Mouse (Mus musculus) neural tube, embryonic 12.5 days (tissue): ENCODE measurements at regions not wholly inside any gene's neighbourhood (a gene's known extent, or its start where the extent isn't known, plus 50 kb on each side); places are given as distances from the start of the nearest gene placed in this dataset.
A peak's percentile ranks its signal among the peaks of the same experiment; 100 is the strongest.

ENCODE experiments used
- ATAC-seq: fragments of 200-750 bp; cut with Nextera tagmentation; 2 replicates; pipeline ENCODE4 v1.8.0; 2017; ENCODE audit warnings: low read depth, mild to moderate bottlenecking, moderate TSS enrichment, moderate library complexity; ENCODE audit not compliant: low FRiP score
- H3K27ac ChIP-seq: fragments of 300-500 bp; sonication (generic); 2 replicates; pipeline ENCODE4 v1.5.1; 2016
- H3K27me3 ChIP-seq: fragments of 300-500 bp; sonication (generic); replicated peaks from 2 replicates; pipeline ENCODE4 v1.6.1; 2016; ENCODE audit warnings: mild to moderate bottlenecking
- H3K36me3 ChIP-seq: fragments of 300-500 bp; sonication (generic); 2 replicates; pipeline ENCODE4 v1.6.1; 2016; ENCODE audit warnings: mild to moderate bottlenecking
- H3K4me1 ChIP-seq: fragments of 300-500 bp; sonication (generic); 2 replicates; pipeline ENCODE4 v1.6.1; 2016
- H3K4me2 ChIP-seq: fragments of 300-500 bp; sonication (generic); replicated peaks from 2 replicates; pipeline ENCODE4 v1.6.1; 2016; ENCODE audit warnings: mild to moderate bottlenecking
- H3K4me3 ChIP-seq: fragments of 300-500 bp; sonication (generic); 2 replicates; pipeline ENCODE4 v1.5.1; 2016
- H3K9ac ChIP-seq: fragments of 300-500 bp; sonication (generic); 2 replicates; pipeline ENCODE4 v1.6.1; 2016; ENCODE audit warnings: mild to moderate bottlenecking
- H3K9me3 ChIP-seq: fragments of 300-500 bp; sonication (generic); 2 replicates; pipeline ENCODE4 v1.6.1; 2016; ENCODE audit warnings: mild to moderate bottlenecking
- WGBS: fragments of 180-500 bp; shearing (Covaris S2); methylation state at CpG from one replicate; pipeline ENCODE4 v1.1.7; 2016; 5-methylcytosine and 5-hydroxymethylcytosine counted together

- Histone ChIP-seq H3K4me1 (no peaks in the 10 kb centered on the region), H3K9me3 (no peaks in the 10 kb centered on the region), H3K4me3 (no peak overlapping the region), H3K4me2 (no peak overlapping the region), H3K27me3 (no peaks in the 10 kb centered on the region), H3K9ac (no peak overlapping the region), H3K36me3 (no peaks in the 10 kb centered on the region), H3K27ac (no peak overlapping the region)
- WGBS = 89% methylated on average over 6 of the region's 6 CpGs
- ATAC-seq = no peak
Observed at GRCm38 (mm10) chr13:92940610-92941009, 96.0 kb downstream of the Mtx3 start.

GRCm38 (mm10) chr13:92948560-92948959, 104.0 kb downstream of the Mtx3 start:
- no peaks in the 10 kb centered on the region for H3K4me1 ChIP-seq
- no peak for ATAC-seq
- no peaks in the 10 kb centered on the region for H3K27me3 ChIP-seq
- WGBS = 74% methylated on average over 2 of the region's 2 CpGs
- H3K4me2 ChIP-seq = no peak overlapping the region
- no peaks in the 10 kb centered on the region for H3K9me3 ChIP-seq
- no peak overlapping the region for H3K4me3 ChIP-seq
- H3K9ac ChIP-seq = no peak overlapping the region
- no peaks in the 10 kb centered on the region for H3K36me3 ChIP-seq
- H3K27ac ChIP-seq = no peak overlapping the region

- H3K4me3 ChIP-seq = no peak overlapping the region
- H3K27me3 ChIP-seq = no peaks in the 10 kb centered on the region
- WGBS = 63% methylated on average over 4 of the region's 4 CpGs
Observed at GRCm38 (mm10) chr13:92960031-92960430, 115.5 kb downstream of the Mtx3 start.

GRCm38 (mm10) chr13:92962625-92963024, 118.1 kb downstream of the Mtx3 start:
- Histone ChIP-seq H3K27ac (no peak overlapping the region), H3K9me3 (no peaks in the 10 kb centered on the region), H3K4me1 (no peaks in the 10 kb centered on the region), H3K27me3 (no peaks in the 10 kb centered on the region), H3K36me3 (no peaks in the 10 kb centered on the region), H3K9ac (no peak overlapping the region), H3K4me2 (no peak overlapping the region), H3K4me3 (no peak overlapping the region)
- no peak for ATAC-seq
- 91% methylated on average over 5 of the region's 5 CpGs for WGBS

More at GRCm38 (mm10) chr13:92960031-92960430, 115.5 kb downstream of the Mtx3 start:
- Histone ChIP-seq H3K9me3 (no peaks in the 10 kb centered on the region), H3K9ac (no peak overlapping the region), H3K36me3 (no peaks in the 10 kb centered on the region), H3K4me1 (no peaks in the 10 kb centered on the region), H3K27ac (no peak overlapping the region), H3K4me2 (no peak overlapping the region)
- no peak for ATAC-seq

- ATAC-seq = no peak
- no peak overlapping the region for H3K9ac ChIP-seq
- no peak overlapping the region for H3K27ac ChIP-seq
- H3K27me3 ChIP-seq = no peaks in the 10 kb centered on the region
- H3K4me1 ChIP-seq = no peaks in the 10 kb centered on the region
- H3K9me3 ChIP-seq = no peaks in the 10 kb centered on the region
- no peak overlapping the region for H3K4me2 ChIP-seq
- H3K4me3 ChIP-seq = no peak overlapping the region
- 89% methylated on average over 2 of the region's 2 CpGs for WGBS
- H3K36me3 ChIP-seq = no peaks in the 10 kb centered on the region
Observed at GRCm38 (mm10) chr13:92963351-92963895, 118.9 kb downstream of the Mtx3 start.

- H3K4me3 ChIP-seq = no peak overlapping the region
- no peaks in the 10 kb centered on the region for H3K27me3 ChIP-seq
- no peaks in the 10 kb centered on the region for H3K36me3 ChIP-seq
- no peak for ATAC-seq
- 87% methylated on average over 5 of the region's 5 CpGs for WGBS
- no peak overlapping the region for H3K27ac ChIP-seq
- H3K4me2 ChIP-seq = no peak overlapping the region
- H3K4me1 ChIP-seq = no peaks in the 10 kb centered on the region
- no peak overlapping the region for H3K9ac ChIP-seq
- H3K9me3 ChIP-seq = no peaks in the 10 kb centered on the region
Observed at GRCm38 (mm10) chr13:92964213-92964743, 119.7 kb downstream of the Mtx3 start.

GRCm38 (mm10) chr13:92967025-92967610, 122.6 kb downstream of the Mtx3 start:
- H3K9me3 ChIP-seq = no peaks in the 10 kb centered on the region
- H3K9ac ChIP-seq = no peak overlapping the region
- H3K27me3 ChIP-seq = no peaks in the 10 kb centered on the region
- no peaks in the 10 kb centered on the region for H3K4me1 ChIP-seq
- no peaks in the 10 kb centered on the region for H3K36me3 ChIP-seq
- no peak for ATAC-seq
- no peak overlapping the region for H3K4me2 ChIP-seq
- H3K27ac ChIP-seq = no peak overlapping the region
- WGBS = 60% methylated on average over 1 of the region's 1 CpGs
- no peak overlapping the region for H3K4me3 ChIP-seq

- ATAC-seq = no peak
- no peaks in the 10 kb centered on the region for H3K9me3 ChIP-seq
- no peak overlapping the region for H3K9ac ChIP-seq
- no peak overlapping the region for H3K4me2 ChIP-seq
- H3K4me3 ChIP-seq = no peak overlapping the region
- H3K36me3 ChIP-seq = no peaks in the 10 kb centered on the region
- 94% methylated on average over 1 of the region's 1 CpGs for WGBS
- H3K27me3 ChIP-seq = no peaks in the 10 kb centered on the region
- H3K27ac ChIP-seq = no peak overlapping the region
- H3K4me1 ChIP-seq = no peaks in the 10 kb centered on the region
Observed at GRCm38 (mm10) chr13:92969579-92969978, 125.0 kb downstream of the Mtx3 start.

GRCm38 (mm10) chr13:92972891-92973290, 128.3 kb downstream of the Mtx3 start:
- Histone ChIP-seq H3K9ac (no peak overlapping the region), H3K9me3 (no peaks in the 10 kb centered on the region), H3K27me3 (no peaks in the 10 kb centered on the region), H3K4me1 (no peaks in the 10 kb centered on the region), H3K36me3 (no peaks in the 10 kb centered on the region), H3K27ac (no peak overlapping the region), H3K4me2 (no peak overlapping the region), H3K4me3 (no peak overlapping the region)
- ATAC-seq = no peak
- 88% methylated on average over 5 of the region's 5 CpGs for WGBS

- Histone ChIP-seq H3K4me1 (no peaks in the 10 kb centered on the region), H3K9me3 (no peaks in the 10 kb centered on the region), H3K9ac (no peak overlapping the region), H3K4me2 (no peak overlapping the region), H3K36me3 (no peaks in the 10 kb centered on the region), H3K27me3 (no peaks in the 10 kb centered on the region), H3K4me3 (no peak overlapping the region), H3K27ac (no peak overlapping the region)
- no peak for ATAC-seq
- WGBS = 82% methylated on average over 4 of the region's 4 CpGs
Observed at GRCm38 (mm10) chr13:92973791-92974190, 129.2 kb downstream of the Mtx3 start.

GRCm38 (mm10) chr13:92986719-92987553, 142.4 kb downstream of the Mtx3 start:
- Histone ChIP-seq H3K4me2 (peak overlapping the region; percentile 56), H3K9ac (no peak overlapping the region), H3K4me3 (no peak overlapping the region), H3K36me3 (no peaks in the 10 kb centered on the region), H3K9me3 (no peaks in the 10 kb centered on the region), H3K4me1 (no peaks in the 10 kb centered on the region), H3K27ac (no peak overlapping the region), H3K27me3 (no peaks in the 10 kb centered on the region)
- 46% methylated on average over 17 of the region's 17 CpGs for WGBS
- ATAC-seq = peak; percentile 56

- H3K4me1 ChIP-seq = no peaks in the 10 kb centered on the region
- no peak overlapping the region for H3K9ac ChIP-seq
- 85% methylated on average over 6 of the region's 6 CpGs for WGBS
- ATAC-seq = 0 out of 2 replicates have a peak, but pooled peaks have one; percentile 33
- H3K9me3 ChIP-seq = no peaks in the 10 kb centered on the region
- H3K36me3 ChIP-seq = no peaks in the 10 kb centered on the region
- H3K27me3 ChIP-seq = no peaks in the 10 kb centered on the region
- no peak overlapping the region for H3K27ac ChIP-seq
- H3K4me3 ChIP-seq = no peak overlapping the region
- H3K4me2 ChIP-seq = no peak overlapping the region
Observed at GRCm38 (mm10) chr13:92987691-92988090, 143.1 kb downstream of the Mtx3 start.
